Mouse (Mus musculus) cerebral cortex, adult 2 months (tissue): ENCODE measurements around the gene Pigh.

Experiments used
- WGBS: fragments of 180-500 bp; shearing (Covaris S2); methylation state at CpG from one replicate; pipeline ENCODE4 v1.1.7; 2018; 5-methylcytosine and 5-hydroxymethylcytosine counted together

The Pigh gene

DNA sequence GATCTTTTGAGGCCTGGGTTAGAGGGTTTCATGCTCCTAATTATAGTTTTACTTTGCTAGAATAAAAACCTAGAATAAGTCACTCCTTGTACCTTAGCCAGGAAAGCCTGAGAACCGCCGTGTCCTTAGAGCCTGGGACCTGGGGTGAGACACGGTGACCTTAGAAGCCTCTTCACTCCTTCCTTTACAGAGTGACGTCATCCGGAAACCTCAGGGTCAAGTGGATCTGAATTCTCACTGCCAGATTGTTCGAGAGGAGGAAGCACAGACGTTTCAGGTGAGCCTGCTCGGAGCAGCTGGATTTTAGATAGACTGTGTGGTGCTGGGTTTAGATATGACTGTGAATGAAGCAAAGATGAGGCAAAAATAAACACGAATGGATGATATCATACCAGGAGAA, 23.0 kb downstream of the Pigh start:
- WGBS, result 91% methylated on average over 9 of the region's 9 CpGs

DNA sequence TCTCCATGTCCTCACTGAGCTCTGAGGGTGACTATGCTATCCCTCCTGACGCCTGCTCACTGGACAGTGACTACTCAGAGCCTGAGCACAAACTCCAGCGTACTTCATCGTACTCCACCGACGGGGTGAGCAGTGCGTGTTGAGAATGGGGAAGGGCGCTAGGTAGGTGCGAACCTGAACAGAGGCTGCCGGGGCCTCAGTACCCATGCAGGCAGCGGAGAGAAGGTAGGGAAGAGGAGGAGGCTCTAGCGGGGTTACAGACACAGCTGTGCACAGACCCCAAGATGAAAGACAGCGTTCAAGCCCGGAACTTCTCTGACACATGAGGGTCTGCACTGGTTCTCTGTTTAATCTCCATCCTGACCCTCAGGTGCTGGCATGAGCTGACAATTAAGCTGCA, 25.0 kb downstream of the Pigh start:
- 95% methylated on average over 13 of the region's 13 CpGs for WGBS

DNA sequence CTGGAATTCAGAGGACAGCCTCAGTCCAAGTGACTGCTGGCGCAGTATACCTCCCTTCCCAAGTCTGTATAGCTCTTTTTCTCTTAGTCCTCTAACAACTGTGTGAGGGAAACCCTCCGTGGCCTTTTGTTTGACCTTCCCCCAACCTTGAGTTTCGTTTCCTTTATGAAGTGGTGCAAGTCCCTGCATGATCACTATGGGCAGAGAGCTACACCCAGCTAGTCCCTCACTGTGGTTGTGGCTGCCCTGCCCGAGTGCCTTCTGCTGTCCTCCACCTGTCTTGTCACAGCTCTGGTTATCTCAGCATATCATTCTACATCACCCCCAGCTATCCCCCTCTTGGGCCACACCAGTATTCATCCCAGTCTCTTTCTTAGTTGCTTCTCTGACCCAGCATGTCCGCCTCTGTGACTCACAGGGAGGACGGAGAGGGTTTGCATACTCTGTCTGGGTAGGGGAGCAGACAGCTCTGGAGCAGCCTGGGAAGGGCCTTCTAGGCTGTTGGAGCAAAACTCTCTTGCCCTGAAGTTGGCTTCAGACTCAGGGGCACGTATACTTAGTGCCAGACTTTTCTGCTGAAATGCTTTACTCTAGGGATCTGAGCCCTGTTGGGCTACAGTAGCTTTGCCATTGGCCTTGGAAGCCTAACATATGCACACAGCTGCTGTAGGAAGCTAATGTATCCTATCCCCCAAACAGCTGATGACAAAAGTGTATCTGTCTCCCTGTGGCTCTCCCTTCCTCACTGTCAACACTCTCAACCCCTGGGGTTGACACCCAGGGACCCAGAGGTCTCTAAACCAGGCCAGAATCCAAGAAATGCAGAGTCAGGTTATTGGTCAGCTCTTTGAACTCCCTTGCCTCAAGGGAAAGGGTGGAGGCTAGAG, 28.4 kb downstream of the Pigh start:
- 87% methylated on average over 7 of the region's 7 CpGs for WGBS

DNA sequence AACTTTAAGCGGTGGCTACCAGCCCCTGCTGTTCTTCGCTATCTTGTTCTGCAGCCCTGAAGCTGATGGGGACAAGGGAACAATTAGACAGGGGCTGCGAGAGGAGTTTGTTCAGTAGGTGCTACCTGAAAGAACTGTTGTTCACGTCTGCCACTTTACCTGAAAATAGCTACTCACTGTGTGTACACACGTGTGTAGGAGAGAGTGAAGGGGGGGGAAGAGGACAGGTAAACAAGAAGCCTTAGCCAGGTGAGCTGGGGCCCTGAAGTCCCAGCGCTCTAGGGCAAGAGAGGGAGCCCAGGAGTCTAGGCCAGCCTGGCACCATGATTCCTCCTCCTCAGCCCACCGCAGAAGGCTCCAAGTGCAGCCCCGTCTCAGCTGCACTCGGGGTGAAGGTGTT, 29.3 kb downstream of the Pigh start:
- WGBS, result 91% methylated on average over 9 of the region's 9 CpGs

DNA sequence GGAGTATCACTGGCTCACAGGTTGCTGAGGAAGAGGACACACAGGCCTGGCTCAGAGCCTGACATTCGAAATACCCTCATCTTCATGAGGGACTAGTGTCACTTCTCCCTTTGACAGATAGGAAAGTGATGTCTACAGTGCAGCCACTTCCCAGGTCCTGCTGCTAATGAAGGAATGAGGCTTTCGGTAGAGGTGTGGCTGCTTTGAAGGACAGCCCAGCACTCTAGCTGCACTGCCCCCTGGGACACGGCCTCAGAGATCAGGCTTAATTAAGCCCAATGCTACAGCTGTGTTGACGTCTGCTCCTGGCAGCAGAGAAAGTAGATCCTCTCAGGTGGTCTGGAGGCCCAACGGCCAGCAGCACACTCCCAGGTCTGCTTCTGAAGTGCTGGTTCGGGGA, 29.9 kb downstream of the Pigh start:
- 87% methylated on average over 6 of the region's 6 CpGs for WGBS

DNA sequence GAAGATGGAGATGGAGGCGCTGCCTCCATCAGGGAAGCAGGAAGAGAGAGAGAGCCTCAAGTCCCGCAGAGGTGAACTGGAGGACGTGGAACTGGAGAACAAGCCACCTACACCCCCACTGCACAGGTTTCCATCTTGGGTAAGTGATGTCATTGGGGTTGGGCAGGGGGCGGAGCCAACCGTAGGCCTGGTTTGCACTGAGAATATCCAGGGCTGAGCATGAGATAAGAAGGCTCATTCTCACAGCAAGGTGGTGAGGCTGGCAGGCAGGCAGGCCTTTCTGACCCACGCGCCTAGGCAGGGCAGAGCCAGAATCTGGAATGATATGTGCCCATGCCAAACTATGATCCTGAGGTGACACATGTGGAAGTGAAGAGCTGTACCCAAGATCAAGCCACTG, 34.2 kb downstream of the Pigh start:
- WGBS, result 82% methylated on average over 7 of the region's 7 CpGs

DNA sequence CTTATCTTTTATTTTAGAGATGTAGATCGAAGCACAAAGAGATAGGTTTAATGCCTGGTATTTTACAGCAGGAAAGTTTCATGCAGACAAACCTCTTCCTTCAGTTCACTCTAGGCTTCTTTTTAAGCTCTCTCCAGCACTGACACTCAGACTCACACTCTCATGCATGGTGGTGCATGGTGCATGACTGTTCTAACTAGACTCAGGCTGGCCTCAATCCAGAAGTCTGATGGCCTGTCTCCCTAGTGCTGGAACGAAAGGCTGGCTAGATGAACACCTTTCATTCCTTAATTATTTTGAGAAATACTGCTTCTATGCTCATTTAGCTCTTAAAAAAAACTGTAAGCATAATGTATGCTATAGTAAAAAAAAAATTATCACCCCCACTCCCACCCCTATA, 37.4 kb downstream of the Pigh start:
- 75% methylated on average over 2 of the region's 2 CpGs for WGBS

DNA sequence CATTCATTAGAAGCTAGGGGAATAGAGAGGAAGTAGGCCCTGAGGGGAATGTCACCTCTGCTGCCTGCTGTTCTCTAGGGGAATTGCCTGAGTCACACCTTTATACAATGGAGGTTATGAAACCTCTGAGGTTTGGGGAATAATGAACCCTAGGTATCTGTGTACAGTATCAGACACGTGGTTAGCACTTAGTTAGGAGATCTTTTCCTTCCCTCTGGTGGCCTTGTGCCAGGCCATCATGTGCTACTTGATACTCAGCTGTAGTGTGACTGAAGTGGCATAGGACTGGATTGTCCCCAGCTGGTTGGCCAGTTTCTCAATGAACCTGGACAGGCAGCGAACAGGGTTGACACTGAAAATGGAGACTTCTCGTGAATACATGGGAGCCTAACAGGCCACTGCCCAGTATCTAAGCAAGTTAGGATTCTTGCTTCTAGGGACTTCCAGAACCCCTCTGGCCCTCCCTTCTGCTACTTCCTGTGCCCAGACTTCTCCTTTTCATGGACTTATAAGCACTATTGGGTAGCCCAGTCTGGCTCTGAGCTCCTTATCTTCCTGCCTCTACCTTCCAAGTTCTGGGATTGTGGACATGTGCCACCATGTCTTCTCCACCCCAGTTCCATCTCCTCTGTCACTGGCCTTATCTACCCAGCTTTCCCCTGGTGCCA, 38.8 kb downstream of the Pigh start:
- WGBS, result 69% methylated on average over 3 of the region's 3 CpGs

DNA sequence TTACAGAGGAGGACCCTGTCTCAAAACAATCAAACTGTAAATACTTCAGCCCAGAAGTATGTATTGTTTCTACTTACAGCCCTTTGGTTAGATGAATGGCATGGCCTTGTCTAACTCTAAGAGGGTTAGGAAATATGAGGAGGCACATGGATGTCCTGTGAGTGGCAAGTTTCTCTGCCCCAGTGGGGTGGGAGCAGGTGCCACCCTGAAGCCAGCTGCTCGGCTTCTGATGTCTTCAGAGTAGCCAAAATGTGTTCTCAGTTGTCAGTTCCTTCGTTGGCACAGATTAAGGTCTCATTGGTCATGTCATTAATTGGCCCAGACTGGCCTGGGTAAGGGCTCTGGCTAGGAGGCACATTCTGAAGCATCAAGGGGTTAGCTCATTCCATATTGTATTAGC, 39.6 kb downstream of the Pigh start:
- 76% methylated on average over 2 of the region's 2 CpGs for WGBS

DNA sequence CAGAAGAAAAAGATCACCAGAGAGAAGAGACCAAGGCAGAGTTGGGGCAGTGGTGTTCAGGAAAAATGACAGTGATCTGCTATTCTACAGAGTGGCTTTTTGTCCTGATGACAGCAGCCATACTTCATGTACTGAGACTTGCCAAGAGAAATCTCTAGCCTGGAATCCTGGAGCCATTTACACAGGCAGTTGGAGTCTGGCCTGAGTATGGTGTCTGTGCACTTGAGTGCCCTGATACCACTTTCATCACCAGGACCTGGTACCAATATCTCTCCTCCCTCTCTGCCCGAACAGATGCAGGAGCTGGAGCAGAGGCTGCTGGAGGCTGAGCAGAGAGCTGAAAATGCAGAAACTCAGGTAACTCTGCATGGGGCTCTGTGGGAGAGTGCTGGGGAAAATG, 40.6 kb downstream of the Pigh start:
- 83% methylated on average over 1 of the region's 1 CpGs for WGBS

DNA sequence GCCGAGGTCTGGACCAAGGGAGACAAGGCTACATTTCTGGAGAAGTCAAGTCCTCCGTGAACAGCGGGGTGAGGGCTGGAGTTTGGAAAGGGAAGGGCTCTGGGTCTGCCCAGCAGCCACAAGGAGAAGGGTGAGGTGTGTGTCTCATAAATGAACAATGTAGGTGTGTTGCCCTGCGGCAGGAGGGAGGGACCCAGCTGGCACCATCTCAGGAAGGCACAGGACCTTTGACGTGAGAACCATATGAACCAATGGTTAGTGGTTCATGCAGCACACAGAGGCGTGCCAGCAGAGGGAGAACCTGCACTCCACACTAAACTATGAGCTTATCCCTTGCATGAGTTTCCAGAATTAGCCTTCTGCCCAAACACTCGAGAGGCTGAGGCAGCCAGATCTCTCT, 42.2 kb downstream of the Pigh start:
- WGBS, result 88% methylated on average over 7 of the region's 7 CpGs

DNA sequence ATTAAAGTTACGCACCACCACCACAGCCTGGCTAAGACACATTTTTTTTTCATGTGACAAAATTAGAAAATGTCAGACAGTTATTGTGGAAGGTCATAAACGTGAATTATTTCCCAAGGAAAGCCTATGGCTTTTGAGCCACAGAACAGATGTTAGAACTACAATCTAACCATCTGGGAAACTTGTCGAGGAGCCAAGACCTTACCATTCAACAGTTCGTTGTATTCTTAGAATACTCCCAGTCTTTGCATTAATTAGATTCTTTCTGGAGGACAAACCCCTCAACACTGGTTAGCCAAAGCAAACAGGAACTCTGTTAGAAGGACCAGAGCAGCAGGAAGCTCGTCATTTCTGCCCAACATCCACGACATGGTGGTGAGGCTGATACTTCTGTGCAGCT, 43.3 kb downstream of the Pigh start:
- 46% methylated on average over 6 of the region's 6 CpGs for WGBS

DNA sequence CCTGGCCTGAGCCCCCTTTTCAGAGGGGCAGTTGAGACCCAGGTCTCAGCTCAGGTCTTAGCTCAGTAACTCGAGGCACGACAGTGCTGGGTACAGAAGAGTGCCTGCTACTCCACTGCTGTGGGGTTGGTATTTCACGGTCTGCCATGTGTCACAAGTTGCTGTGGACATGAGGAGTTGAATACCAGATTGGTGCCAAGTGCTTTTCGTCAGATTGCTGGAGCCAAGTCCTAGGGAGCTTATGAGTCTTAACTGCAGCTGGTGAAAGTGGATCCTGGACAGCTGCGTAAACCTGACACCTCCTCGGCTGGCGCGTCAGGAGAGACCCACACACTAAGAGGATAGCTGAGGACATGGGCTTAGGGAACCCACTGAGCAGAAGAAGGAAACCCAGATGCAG, 44.8 kb downstream of the Pigh start:
- 53% methylated on average over 8 of the region's 8 CpGs for WGBS

DNA sequence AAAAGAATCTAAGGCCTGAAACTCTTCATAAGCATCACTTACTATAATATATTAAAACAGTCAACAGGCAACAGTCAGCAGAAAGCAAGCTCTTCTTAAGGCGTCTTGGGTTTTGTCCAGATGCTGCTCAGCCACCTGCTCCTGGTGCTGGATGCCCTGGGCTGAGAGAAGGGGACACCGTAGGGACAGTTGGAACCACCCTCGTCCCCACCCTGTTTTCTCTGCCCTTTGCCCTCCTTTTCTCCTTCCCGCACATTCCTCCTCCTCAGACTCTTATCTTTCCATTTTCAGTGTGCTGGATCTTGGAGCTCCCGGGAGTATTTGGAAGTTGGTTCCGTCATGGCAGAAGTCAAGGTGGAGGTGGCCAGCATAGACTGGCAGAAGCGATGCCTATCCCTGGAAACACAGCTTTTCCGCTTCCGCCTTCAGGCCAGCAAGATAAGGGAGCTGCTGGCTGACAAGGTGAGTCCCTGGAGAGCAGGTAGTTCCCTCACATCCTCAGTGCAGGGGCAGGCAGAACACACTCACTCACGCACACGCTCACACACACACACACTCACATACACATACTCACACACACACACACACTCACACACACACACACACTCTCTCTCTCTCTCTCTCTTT, 49.1 kb downstream of the Pigh start:
- 89% methylated on average over 11 of the region's 11 CpGs for WGBS

DNA sequence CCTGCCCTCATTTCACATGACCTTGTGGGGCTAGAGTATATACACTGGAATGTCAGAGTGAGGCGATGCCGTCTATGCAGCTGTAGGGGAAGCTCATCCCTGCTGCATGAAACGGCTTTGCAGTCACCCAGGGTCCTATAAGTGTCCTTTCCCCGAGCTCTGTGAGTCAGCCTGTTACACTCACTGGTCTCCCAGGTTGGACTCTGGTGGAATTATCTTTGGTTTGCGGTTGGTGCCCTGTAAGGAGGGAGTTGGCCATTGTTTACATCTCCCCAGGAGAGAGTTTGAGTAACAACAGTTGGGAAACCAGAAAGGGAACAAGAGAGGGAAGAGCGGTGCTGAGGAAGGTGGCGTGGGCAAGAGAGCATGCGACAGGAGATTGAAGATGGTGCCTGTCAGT, 49.7 kb downstream of the Pigh start:
- 78% methylated on average over 8 of the region's 8 CpGs for WGBS

DNA sequence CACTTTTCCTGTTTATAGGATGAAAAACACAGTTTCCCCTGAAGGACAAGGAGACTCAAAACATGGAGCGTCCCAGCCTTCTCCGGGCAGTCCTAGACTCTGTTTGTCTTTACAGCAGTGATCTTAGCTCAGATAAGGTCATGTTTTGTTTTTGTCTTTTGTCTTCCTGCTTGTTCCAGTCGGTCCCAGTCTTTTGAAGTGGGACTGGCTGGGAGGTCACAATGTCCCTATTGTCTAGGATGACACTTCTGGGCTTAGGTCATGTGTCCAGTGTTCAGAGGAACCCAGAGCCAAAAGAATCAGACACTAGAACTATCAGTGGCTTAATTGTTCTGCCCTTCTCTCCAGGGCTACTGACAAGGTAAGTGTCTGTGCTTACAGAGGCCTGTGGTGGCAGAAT, 54.1 kb downstream of the Pigh start:
- 52% methylated on average over 3 of the region's 3 CpGs for WGBS

DNA sequence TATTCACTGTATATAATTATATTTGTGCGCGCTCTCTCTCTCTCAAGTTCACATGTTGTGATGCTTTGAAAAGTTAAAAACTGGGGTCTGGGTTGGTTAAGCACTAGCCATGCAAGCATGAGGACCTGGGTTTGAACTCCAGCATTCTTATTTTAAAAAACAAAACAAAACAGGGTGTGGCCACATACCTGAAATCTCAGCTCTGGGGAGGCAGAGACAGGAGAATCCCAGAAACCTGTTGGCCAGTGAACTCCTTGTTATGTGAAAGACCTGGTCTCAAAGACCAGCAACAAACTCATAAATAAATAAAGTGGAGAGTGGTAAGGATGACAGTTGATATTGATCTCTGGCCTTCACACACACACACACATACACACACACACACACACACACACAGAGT, 55.1 kb downstream of the Pigh start:
- WGBS, result 94% methylated on average over 2 of the region's 2 CpGs
